Mouse (Mus musculus) heart, embryonic 11.5 days (tissue): ENCODE data around the gene Ugt1a8. TPM values are rescaled to one million over a fixed set of nuclear protein-coding genes. Genes with fewer than 3 reads are reported as not detected.
"Not testable (repeated sequence)": the region's sequence is repeated elsewhere in the genome, so short reads cannot be mapped to it uniquely, and the experiment has no call there.

Experiments
- ATAC-seq: fragments of 200-750 bp; cut with Nextera tagmentation; replicated peaks from 2 replicates; pipeline ENCODE4 v1.8.0; 2017; ENCODE audit warnings: moderate library complexity; ENCODE audit not compliant: insufficient number of reproducible peaks, low FRiP score, low TSS enrichment
- H3K27ac ChIP-seq: fragments of 300-500 bp; sonication (generic); 2 replicates; pipeline ENCODE4 v1.5.1; 2014; ENCODE audit warnings: mild to moderate bottlenecking, low read depth, low read length
- H3K27me3 ChIP-seq: fragments of 300-500 bp; sonication (generic); 2 replicates; pipeline ENCODE4 v1.6.1; 2014; ENCODE audit warnings: mild to moderate bottlenecking, low read length, mixed read lengths; ENCODE audit not compliant: control insufficient read depth, insufficient read depth
- H3K36me3 ChIP-seq: fragments of 300-500 bp; sonication (generic); 2 replicates; pipeline ENCODE4 v1.6.1; 2014; ENCODE audit warnings: mild to moderate bottlenecking, low read length, moderate library complexity, mixed read lengths; ENCODE audit not compliant: control insufficient read depth, insufficient read depth
- H3K4me1 ChIP-seq: fragments of 300-500 bp; sonication (generic); 2 replicates; pipeline ENCODE4 v1.6.1; 2014; ENCODE audit warnings: low read length; ENCODE audit not compliant: control insufficient read depth, insufficient read depth
- H3K4me2 ChIP-seq: fragments of 300-500 bp; sonication (generic); 2 replicates; pipeline ENCODE4 v1.6.1; 2014; ENCODE audit warnings: mild to moderate bottlenecking, moderate library complexity
- H3K4me3 ChIP-seq: fragments of 300-500 bp; sonication (generic); 2 replicates; pipeline ENCODE4 v1.5.1; 2014; ENCODE audit warnings: low read depth, low read length
- H3K9ac ChIP-seq: fragments of 300-500 bp; sonication (generic); 2 replicates; pipeline ENCODE4 v1.6.1; 2014; ENCODE audit warnings: mild to moderate bottlenecking, low read depth, low read length, moderate library complexity
- H3K9me3 ChIP-seq: fragments of 300-500 bp; sonication (generic); replicated peaks from 2 replicates; pipeline ENCODE4 v1.6.1; 2016; ENCODE audit warnings: low read length; ENCODE audit not compliant: control insufficient read depth
- WGBS: fragments of 180-500 bp; shearing (Covaris S2); extraction: QIAGEN DNeasy Blood & Tissue Kit; methylation state at CpG from one replicate; pipeline ENCODE4 v1.1.7; 2014; ENCODE audit not compliant: insufficient replicate concordance; 5-methylcytosine and 5-hydroxymethylcytosine counted together
- polyA plus RNA-seq: library from polyadenylated mRNA; unstranded; fragments of >200 nt; fragmentation: Nextera tagmentation; extraction: Ambion mirVana; gene quantifications from 2 replicates; pipeline ENCODE4 v1.2.1, GENCODE M21; 2014

The Ugt1a8 gene
- polyA plus RNA-seq, 1 experiment from 2014 or later, result not detected

DNA sequence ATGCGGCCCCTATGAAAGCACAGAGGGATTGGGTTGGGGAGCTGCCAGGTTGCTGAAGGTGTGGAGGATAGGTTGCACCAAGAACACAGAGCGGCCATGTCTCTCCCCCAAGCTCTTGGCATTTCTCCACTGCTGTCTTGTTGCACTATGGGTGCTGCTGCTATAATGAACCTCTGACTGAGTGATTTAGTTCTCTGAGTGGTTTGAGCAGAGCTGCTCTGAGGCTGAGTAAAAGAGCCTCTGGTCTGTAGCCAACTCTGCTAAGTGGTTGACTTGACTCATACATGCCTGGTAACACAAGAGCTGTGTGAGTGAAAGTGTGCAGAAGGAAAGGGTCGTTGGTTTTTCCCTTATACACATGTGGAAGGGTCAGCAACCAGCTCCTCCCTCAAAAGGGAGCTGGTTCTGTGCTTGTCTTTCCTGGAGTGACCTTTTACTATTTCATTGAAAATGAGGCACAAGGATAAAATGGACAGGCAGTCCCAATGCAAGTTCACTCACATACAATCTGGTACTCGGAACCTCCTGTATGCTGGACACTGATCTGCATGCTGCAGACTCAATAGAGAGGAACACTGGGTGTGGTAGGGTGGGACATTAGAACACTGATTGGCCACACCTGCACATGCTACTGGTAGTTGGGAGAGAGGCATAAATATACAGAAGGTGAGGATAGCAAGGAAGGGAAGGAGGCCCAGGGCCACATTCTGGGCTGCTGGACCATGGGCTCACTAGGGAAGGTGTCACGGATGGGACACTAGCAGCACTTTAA, 16.3 kb downstream of the Ugt1a8 start:
- H3K27ac ChIP-seq, H3K36me3 ChIP-seq, H3K9ac ChIP-seq, H3K27me3 ChIP-seq, H3K9me3 ChIP-seq, H3K4me3 ChIP-seq, ATAC-seq, H3K4me1 ChIP-seq, H3K4me2 ChIP-seq: not testable (repeated sequence)
- WGBS, result 81% methylated on average over 4 of the region's 5 CpGs

DNA sequence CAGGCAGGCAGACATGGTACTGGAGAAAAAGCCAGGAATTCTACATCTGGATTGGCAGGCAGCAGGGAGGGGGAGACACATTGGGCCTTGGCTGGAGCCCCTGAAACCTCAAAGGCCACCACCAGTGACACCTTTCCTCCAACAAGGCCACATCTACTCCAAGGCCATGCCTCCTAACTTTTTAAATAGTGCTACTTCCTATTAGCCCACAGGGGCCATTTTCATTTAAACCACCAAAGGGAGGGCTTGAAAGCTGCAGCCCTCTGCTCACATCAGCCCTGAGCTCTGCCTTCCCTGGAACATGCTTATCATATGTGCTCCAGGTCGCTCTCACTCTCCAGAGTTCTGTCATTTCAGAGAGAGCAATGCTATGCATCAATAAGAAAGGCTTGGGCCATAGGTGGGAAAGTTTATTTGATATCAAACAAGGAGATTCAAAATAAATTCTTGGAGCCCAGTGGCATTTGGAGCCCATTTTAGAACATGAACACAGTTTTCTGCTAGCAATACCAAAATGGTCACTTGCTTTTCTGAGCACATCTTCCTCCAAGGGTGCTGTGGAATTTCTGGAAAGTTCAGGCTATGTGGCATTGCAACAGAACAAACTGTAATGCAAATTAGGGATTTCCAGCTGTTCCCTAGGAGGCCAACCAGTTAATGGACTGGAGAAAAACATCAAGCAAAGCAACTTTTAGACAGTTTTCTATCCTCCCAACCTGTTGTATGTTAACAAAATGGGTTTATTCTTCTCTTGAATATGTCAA, 17.2 kb downstream of the Ugt1a8 start:
- H3K27ac ChIP-seq, result no peak overlapping the region
- no peak overlapping the region for H3K4me2 ChIP-seq
- 63% methylated on average over 1 of the region's 1 CpGs for WGBS
- H3K4me3 ChIP-seq, result no peak overlapping the region
- no peak for ATAC-seq
- no peaks in the 10 kb centered on the region for H3K27me3 ChIP-seq
- H3K9ac ChIP-seq, result no peak overlapping the region
- no peaks in the 10 kb centered on the region for H3K4me1 ChIP-seq
- H3K36me3 ChIP-seq, result no peaks in the 10 kb centered on the region
- H3K9me3 ChIP-seq, result no peaks in the 10 kb centered on the region

DNA sequence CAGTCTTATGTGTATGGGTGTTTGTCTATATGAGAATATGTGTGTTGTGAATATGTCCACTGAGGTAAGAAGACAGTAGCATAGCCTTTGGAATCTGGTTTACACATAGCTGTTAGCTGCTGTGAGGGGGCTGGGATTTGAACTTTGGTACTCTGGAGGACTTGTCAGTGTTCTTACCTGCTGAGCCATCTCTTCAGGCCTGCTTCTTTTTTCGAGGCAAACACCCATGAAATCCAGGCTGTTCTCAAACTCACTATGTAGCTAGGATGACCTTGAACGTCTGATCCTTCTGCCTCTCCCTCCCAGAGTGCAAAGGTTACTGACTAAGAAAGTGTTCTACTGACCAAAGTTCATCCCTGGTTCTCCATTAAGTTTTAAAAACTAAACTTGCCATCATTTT, 18.0 kb downstream of the Ugt1a8 start:
- Histone ChIP-seq H3K4me2 (no peak overlapping the region), H3K27ac (no peak overlapping the region), H3K4me1 (no peaks in the 10 kb centered on the region), H3K36me3 (no peaks in the 10 kb centered on the region), H3K4me3 (no peak overlapping the region), H3K27me3 (no peaks in the 10 kb centered on the region), H3K9ac (no peak overlapping the region), H3K9me3 (no peaks in the 10 kb centered on the region)
- 49% methylated on average over 2 of the region's 2 CpGs for WGBS
- ATAC-seq, result no peak

DNA sequence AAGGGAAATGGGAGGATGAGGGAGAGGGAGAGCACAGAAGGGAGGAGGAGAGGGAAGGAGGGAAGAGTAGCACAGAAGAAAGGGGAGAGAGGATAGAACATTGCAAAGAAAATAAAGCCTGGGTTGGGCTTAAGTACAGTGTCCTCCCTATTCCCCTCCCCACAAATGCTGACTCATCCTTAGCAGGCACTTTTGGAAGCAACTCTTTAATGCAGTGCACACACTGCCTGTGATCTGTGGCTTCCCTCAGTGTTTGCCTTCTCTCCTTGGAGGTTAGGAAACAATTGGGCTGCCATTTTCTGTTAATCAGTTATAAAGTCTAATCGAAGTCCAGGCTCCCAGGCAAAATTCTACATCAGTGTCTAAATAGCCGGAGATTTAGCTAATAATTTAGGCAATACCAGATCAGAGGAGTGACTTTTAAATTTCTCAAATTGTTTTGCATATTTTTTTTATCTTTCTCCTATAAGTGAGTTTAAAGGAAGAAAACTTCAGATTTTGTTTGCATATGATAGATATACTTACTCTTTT, 21.5 kb downstream of the Ugt1a8 start:
- not testable (repeated sequence) for H3K27me3 ChIP-seq, H3K27ac ChIP-seq, H3K4me2 ChIP-seq, H3K4me1 ChIP-seq, H3K4me3 ChIP-seq, H3K9ac ChIP-seq, H3K36me3 ChIP-seq, H3K9me3 ChIP-seq
- peak; percentile 77; the same call in 1 of the 2 replicates for ATAC-seq
- WGBS, result 76% methylated on average over 2 of the region's 2 CpGs

- H3K36me3 ChIP-seq, H3K9me3 ChIP-seq, H3K4me2 ChIP-seq, H3K27ac ChIP-seq, ATAC-seq, H3K27me3 ChIP-seq, H3K9ac ChIP-seq, H3K4me3 ChIP-seq, H3K4me1 ChIP-seq: not testable (repeated sequence)
- 71% methylated on average over 2 of the region's 2 CpGs for WGBS
These were observed 22.0 kb downstream of the Ugt1a8 start for GRCm38 (mm10) chr1:88109604-88110003.

DNA sequence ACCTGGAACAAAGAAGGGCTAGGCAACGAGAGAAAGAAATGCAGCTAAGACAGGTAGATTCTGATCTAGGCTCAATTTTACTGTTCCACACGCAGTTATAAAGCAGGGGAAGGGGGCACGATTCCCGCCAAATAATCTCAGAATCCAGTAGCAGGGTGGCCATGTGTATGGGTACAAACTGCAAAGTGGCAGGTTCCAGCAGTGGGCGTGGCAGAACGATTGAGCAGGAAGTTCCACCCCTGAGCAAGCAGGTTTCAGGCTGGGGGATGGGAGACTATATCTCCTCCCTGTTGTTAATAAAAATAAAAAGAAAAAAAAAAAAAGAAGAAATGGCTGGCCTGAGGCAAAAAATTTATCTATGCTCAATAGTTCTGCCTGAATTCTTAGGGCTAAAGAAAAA, 25.2 kb downstream of the Ugt1a8 start:
- H3K27ac ChIP-seq, H3K9me3 ChIP-seq, ATAC-seq, H3K4me1 ChIP-seq, H3K36me3 ChIP-seq, H3K4me2 ChIP-seq, H3K9ac ChIP-seq, H3K4me3 ChIP-seq, H3K27me3 ChIP-seq: not testable (repeated sequence)
- WGBS, result 89% methylated on average over 6 of the region's 6 CpGs

DNA sequence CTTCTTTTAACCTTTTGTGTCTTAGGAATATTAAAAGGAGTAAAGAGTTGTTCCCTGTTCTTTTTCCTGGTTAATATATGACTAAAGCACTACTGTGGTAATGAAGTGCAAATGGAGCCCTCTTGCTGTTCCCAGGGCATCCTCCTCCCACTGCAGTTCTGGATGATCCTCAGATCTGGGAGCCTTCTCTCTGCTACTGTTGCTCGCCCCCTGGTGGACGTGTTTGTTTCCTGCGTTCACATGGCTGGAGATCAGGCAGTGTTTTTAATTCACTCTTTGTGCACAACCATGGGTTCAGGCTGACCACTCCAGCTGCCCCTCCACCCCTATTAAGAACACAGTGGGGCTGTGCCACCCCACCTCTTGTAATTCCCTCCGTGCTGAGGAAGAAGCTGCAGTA, 32.9 kb downstream of the Ugt1a8 start:
- not testable (repeated sequence) for H3K4me1 ChIP-seq, H3K4me3 ChIP-seq, H3K9ac ChIP-seq, H3K27me3 ChIP-seq, H3K4me2 ChIP-seq, H3K36me3 ChIP-seq, H3K9me3 ChIP-seq, H3K27ac ChIP-seq, ATAC-seq
- WGBS, result 6% methylated on average over 4 of the region's 4 CpGs

GRCm38 (mm10) chr1:88121521-88121920, 33.9 kb downstream of the Ugt1a8 start:
- H3K9me3 ChIP-seq, H3K27ac ChIP-seq, H3K9ac ChIP-seq, H3K36me3 ChIP-seq, H3K4me1 ChIP-seq, ATAC-seq, H3K4me3 ChIP-seq, H3K4me2 ChIP-seq, H3K27me3 ChIP-seq: not testable (repeated sequence)
- no CpG with 5 or more reads among the region's 1 CpGs for WGBS
